Mouse (Mus musculus) MEL (cell line): ENCODE data around the gene Apbb2. TPM values are rescaled to one million over a fixed set of nuclear protein-coding genes. Genes with fewer than 3 reads are reported as not detected.

Source experiments
- DNase-seq: peaks from one replicate; pipeline ENCODE4 v3.0.0; 2011; ENCODE audit warnings: low read depth, low spot score
- H3K27ac ChIP-seq: 2 replicates; pipeline ENCODE4 v1.5.1; 2012; ENCODE audit warnings: low read depth, mild to moderate bottlenecking, control low read depth, low read length, moderate library complexity; ENCODE audit not compliant: control insufficient read depth
- H3K27me3 ChIP-seq, 2 experiments: fragments of 150-350 bp in 1 of 2; sonication (generic) in 1 of 2; 2 replicates each; pipeline ENCODE4 v1.6.1; 2012; ENCODE audit warnings: low read length in 2 of 2, mild to moderate bottlenecking in 2 of 2, improper control_type of control experiment in 1 of 2, moderate library complexity in 1 of 2; ENCODE audit not compliant: insufficient read depth in 2 of 2, control insufficient read depth in 1 of 2
- H3K36me3 ChIP-seq, 2 experiments: 2 replicates each; pipeline ENCODE4 v1.6.1; 2012 to 2014; ENCODE audit warnings: low read length in 2 of 2, improper control_type of control experiment in 1 of 2, inconsistent platforms in 1 of 2, mild to moderate bottlenecking in 1 of 2; ENCODE audit not compliant: insufficient read depth in 2 of 2, control insufficient read depth in 1 of 2
- H3K4me1 ChIP-seq, 2 experiments: fragments of 150-350 bp in 1 of 2; sonication (generic) in 1 of 2; 2 replicates each; pipeline ENCODE4 v1.6.1; 2012; ENCODE audit warnings: low read length in 2 of 2, improper control_type of control experiment in 1 of 2, mild to moderate bottlenecking in 1 of 2; ENCODE audit not compliant: insufficient read depth in 2 of 2, control insufficient read depth in 1 of 2
- H3K4me3 ChIP-seq, 2 experiments: fragments of 150-350 bp in 1 of 2; sonication (generic) in 1 of 2; 2 replicates each; pipeline ENCODE4 v1.5.1; 2012; ENCODE audit warnings: low read depth in 2 of 2, low read length in 2 of 2, mild to moderate bottlenecking in 2 of 2, moderate library complexity in 2 of 2, control low read depth in 1 of 2, improper control_type of control experiment in 1 of 2; ENCODE audit not compliant: control insufficient read depth in 1 of 2, insufficient read depth in 1 of 2
- H3K79me2 ChIP-seq: 2 replicates; pipeline ENCODE4 v1.6.1; 2012; ENCODE audit warnings: mild to moderate bottlenecking, low read length, moderate library complexity; ENCODE audit not compliant: control insufficient read depth, poor library complexity, insufficient read depth
- H3K9ac ChIP-seq: 2 replicates; pipeline ENCODE4 v1.6.1; 2012; ENCODE audit warnings: low read depth, mild to moderate bottlenecking, control low read depth, low read length, moderate library complexity; ENCODE audit not compliant: control insufficient read depth, poor library complexity, severe bottlenecking
- H3K9me3 ChIP-seq: fragments of 150-350 bp; sonication (generic); replicated peaks from 2 replicates; pipeline ENCODE4 v1.6.1; 2012; ENCODE audit warnings: mild to moderate bottlenecking, low read length, improper control_type of control experiment, moderate library complexity; ENCODE audit not compliant: insufficient read depth
- BHLHE40 ChIP-seq: IDR thresholded peaks from 2 replicates; pipeline ENCODE4 v1.6.1; 2012; ENCODE audit warnings: low read depth, mild to moderate bottlenecking, inconsistent platforms, low read length, improper control_type of control experiment, borderline replicate concordance
- CHD2 ChIP-seq: IDR thresholded peaks from 2 replicates; pipeline ENCODE4 v1.6.1; 2011; ENCODE audit warnings: low read length, improper control_type of control experiment
- EP300 ChIP-seq, 2 experiments: IDR thresholded peaks; 2 replicates each; pipeline ENCODE4 v1.6.1; 2011; ENCODE audit warnings: improper control_type of control experiment in 2 of 2, low read length in 2 of 2, low read depth in 1 of 2, mild to moderate bottlenecking in 1 of 2
- GABPA ChIP-seq: IDR thresholded peaks from 2 replicates; pipeline ENCODE4 v1.6.1; 2012; ENCODE audit warnings: low read depth, mild to moderate bottlenecking, inconsistent platforms, low read length, improper control_type of control experiment, moderate library complexity
- HCFC1 ChIP-seq: IDR thresholded peaks from 2 replicates; pipeline ENCODE4 v1.6.1; 2012; ENCODE audit warnings: low read depth, mild to moderate bottlenecking, inconsistent platforms, low read length, improper control_type of control experiment, moderate library complexity
- JUND ChIP-seq: IDR thresholded peaks from 2 replicates; pipeline ENCODE4 v1.6.1; 2011; ENCODE audit warnings: low read depth, mild to moderate bottlenecking, improper control_type of control experiment, low read length
- KAT2A ChIP-seq: conservative IDR thresholded peaks from 2 replicates; pipeline ENCODE4 v1.6.1; 2012; ENCODE audit warnings: low read depth, low read length, improper control_type of control experiment, inconsistent platforms
- MAX ChIP-seq: IDR thresholded peaks from 2 replicates; pipeline ENCODE4 v1.6.1; 2011; ENCODE audit warnings: low read length, improper control_type of control experiment
- POLR2A ChIP-seq, 2 experiments: IDR thresholded peaks; 2 replicates each; pipeline ENCODE4 v1.6.1; 2011 to 2012; ENCODE audit warnings: low read length in 2 of 2, mild to moderate bottlenecking in 2 of 2, control low read depth in 1 of 2, improper control_type of control experiment in 1 of 2, low read depth in 1 of 2, moderate library complexity in 1 of 2; ENCODE audit not compliant: control insufficient read depth in 1 of 2, insufficient read depth in 1 of 2, poor library complexity in 1 of 2
- POLR2AphosphoS2 ChIP-seq: IDR thresholded peaks from 2 replicates; pipeline ENCODE4 v1.6.1; 2011; ENCODE audit warnings: low read length, improper control_type of control experiment
- RAD21 ChIP-seq: IDR thresholded peaks from 2 replicates; pipeline ENCODE4 v1.6.1; 2011; ENCODE audit warnings: mild to moderate bottlenecking, low read depth, low read length, improper control_type of control experiment
- RCOR1 ChIP-seq: IDR thresholded peaks from 2 replicates; pipeline ENCODE4 v1.6.1; 2012; ENCODE audit warnings: low read depth, mild to moderate bottlenecking, inconsistent platforms, low read length, improper control_type of control experiment
- SIN3A ChIP-seq: IDR thresholded peaks from 2 replicates; pipeline ENCODE4 v1.6.1; 2012; ENCODE audit warnings: low read length, improper control_type of control experiment, inconsistent platforms
- SMC3 ChIP-seq: IDR thresholded peaks from 2 replicates; pipeline ENCODE4 v1.6.1; 2011; ENCODE audit warnings: low read depth, low read length, improper control_type of control experiment
- TBP ChIP-seq: IDR thresholded peaks from 2 replicates; pipeline ENCODE4 v1.8.0; 2011; ENCODE audit warnings: low read depth, low read length, improper control_type of control experiment
- UBTF ChIP-seq: IDR thresholded peaks from 2 replicates; pipeline ENCODE4 v1.6.1; 2012; ENCODE audit warnings: low read depth, mild to moderate bottlenecking, inconsistent platforms, low read length, improper control_type of control experiment, moderate library complexity, borderline replicate concordance; ENCODE audit not compliant: insufficient read depth
- ZC3H11A ChIP-seq: IDR thresholded peaks from 2 replicates; pipeline ENCODE4 v1.6.1; 2012; ENCODE audit warnings: low read depth, mild to moderate bottlenecking, inconsistent platforms, low read length, improper control_type of control experiment
- ZKSCAN1 ChIP-seq: IDR thresholded peaks from 2 replicates; pipeline ENCODE4 v1.6.1; 2012; ENCODE audit warnings: low read depth, mild to moderate bottlenecking, inconsistent platforms, low read length, improper control_type of control experiment, moderate library complexity
- ZMIZ1 ChIP-seq: IDR thresholded peaks from 2 replicates; pipeline ENCODE4 v1.6.1; 2012; ENCODE audit warnings: low read depth, mild to moderate bottlenecking, inconsistent platforms, low read length, improper control_type of control experiment, moderate library complexity
- polyA plus RNA-seq, 2 experiments: library from polyadenylated mRNA; stranded (reverse) in 1 of 2; unstranded in 1 of 2; fragments of >175 nt in 1 of 2; fragments of >200 nt in 1 of 2; gene quantifications; 2 replicates each; pipeline versions ENCODE4 v1.2.1 to v1.2.4; 2012; ENCODE audit warnings: low replicate concordance in 2 of 2, low read depth in 1 of 2; ENCODE audit not compliant: insufficient read length in 2 of 2, insufficient read depth in 1 of 2, missing spikeins in 1 of 2
- total RNA-seq: library from RNA; depleted of rRNA; stranded (reverse); fragments of 300-350 nt; gene quantifications from 2 replicates; pipeline ENCODE4 v1.2.3, GENCODE M21; 2012

Apbb2 gene
- total and polyA plus RNA-seq, 3 experiments, result not detected

GRCm38 (mm10) chr5:66611361-66611760 is 7.2 kb downstream of the Apbb2 start:
- Histone ChIP-seq H3K9ac (no peak overlapping the region), H3K27ac (no peak overlapping the region), H3K9me3 (no peaks in the 10 kb centered on the region), H3K4me1 (no peaks in the 10 kb centered on the region), H3K4me3 (no peak overlapping the region), H3K27me3 (no peaks in the 10 kb centered on the region), H3K36me3 (no peaks in the 10 kb centered on the region), H3K79me2 (no peaks in the 10 kb centered on the region)
- no peak for TF ChIP-seq POLR2A (IDR thresholded peaks at IDR 0.05; ENCODE audit: control insufficient read depth in 1 of 2, insufficient read depth in 1 of 2, low read depth in 1 of 2, low read length in 2 of 2, poor library complexity in 1 of 2)
- TF ChIP-seq KAT2A, result no peak
- TF ChIP-seq TBP, result no peak
- no peak for TF ChIP-seq RAD21
- no peak for TF ChIP-seq ZMIZ1
- no peak for TF ChIP-seq ZKSCAN1
- no peak for TF ChIP-seq ZC3H11A
- TF ChIP-seq RCOR1, result no peak
- no peak for TF ChIP-seq CHD2
- TF ChIP-seq MAX, result no peak
- no peak for TF ChIP-seq BHLHE40
- no peak for TF ChIP-seq UBTF
- no peak for TF ChIP-seq HCFC1
- no peak for TF ChIP-seq EP300 (IDR thresholded peaks at IDR 0.05; ENCODE audit: low read depth in 1 of 2, low read length in 2 of 2)
- no peak for TF ChIP-seq SIN3A
- TF ChIP-seq GABPA, result no peak
- TF ChIP-seq JUND, result no peak
- no peak for TF ChIP-seq POLR2AphosphoS2
- no peak for DNase-seq

DNA sequence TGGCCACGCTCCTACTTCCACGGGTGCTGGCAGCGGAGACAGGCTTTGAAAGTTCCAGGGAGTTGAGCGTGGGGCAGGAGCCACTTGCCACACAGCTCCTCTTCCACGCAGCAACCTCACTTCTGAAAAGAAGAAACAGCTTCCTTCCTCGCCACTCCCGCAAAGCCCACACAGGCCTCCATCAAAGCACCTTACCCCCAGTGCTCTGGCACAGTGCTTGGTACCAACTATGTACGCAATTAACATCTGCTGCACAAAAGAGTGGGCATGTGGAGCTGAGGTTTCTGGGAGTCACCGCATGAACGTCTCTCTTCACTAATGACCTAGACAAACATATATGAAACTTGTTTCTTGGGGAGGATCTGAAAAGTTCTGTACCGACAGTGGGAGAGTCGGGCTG is 8.3 kb downstream of the Apbb2 start:
- H3K4me3 ChIP-seq, result no peak overlapping the region
- no peaks in the 10 kb centered on the region for H3K4me1 ChIP-seq

More for the DNA sequence above, 8.3 kb downstream of the Apbb2 start:
- no peak for DNase-seq
- Histone ChIP-seq H3K9me3 (no peaks in the 10 kb centered on the region), H3K79me2 (no peaks in the 10 kb centered on the region), H3K36me3 (no peaks in the 10 kb centered on the region), H3K27ac (no peak overlapping the region), H3K9ac (no peak overlapping the region), H3K27me3 (no peaks in the 10 kb centered on the region)
- TF ChIP-seq MAX, result no peak
- no peak for TF ChIP-seq SMC3
